Mouse (Mus musculus): ENCODE data around the gene Chrnb1.

DNA sequence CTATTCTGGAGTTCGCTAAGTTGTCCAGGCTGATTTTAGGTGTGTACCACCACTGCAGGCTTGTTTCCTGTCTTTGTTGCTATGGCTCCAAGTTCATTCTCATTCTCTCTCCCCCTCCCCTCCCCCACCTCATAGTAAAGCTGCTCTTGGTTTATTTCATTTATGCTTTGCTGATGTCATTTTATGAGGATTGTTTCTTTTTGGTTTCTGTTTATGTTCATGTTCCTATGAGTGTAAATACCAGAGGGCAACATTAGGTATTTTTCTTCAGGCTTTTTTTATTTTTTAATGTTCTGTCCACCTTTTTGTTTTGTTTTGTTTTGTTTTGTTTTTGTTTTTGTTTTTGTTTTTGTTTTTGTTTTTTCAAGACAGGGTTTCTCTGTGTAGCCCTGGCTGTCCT lies 33.9 kb downstream of the Chrnb1 start, which contains the start of gene Slc35g3:
- TF ChIP-seq GATA1 (IDR thresholded peaks at IDR 0.05; ENCODE audit: borderline replicate concordance, low read length) = no peak
- TF ChIP-seq FLI1 (IDR thresholded peaks at IDR 0.05; ENCODE audit: low read length) = no peak
